Mouse (Mus musculus): ENCODE measurements around the gene 1700012B07Rik.

The 1700012B07Rik gene

DNA sequence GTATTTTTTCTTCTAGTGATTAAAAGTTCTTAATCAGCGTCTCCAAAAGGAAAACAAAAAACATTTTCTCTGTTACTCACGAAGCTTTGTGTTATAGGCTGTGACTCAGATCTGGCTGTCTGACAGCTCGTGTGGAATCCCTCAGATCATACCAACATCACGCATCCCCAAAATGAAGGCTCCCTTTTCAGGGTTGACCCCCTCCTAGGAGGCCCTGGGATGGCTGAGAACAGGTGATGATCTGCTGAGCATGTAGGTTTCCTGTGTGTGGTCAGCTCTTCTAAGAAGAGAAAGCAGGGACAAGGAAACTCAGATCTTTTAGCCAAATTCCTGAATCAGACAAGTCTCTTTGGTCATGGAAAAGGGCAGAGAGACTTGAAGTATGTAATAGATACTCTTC lies 82.6 kb downstream of the 1700012B07Rik start:
- no peak for DNase-seq

- DNase-seq: no peak
These were observed 89.9 kb downstream of the 1700012B07Rik start for GRCm38 (mm10) chr11:109737967-109738366.

Measured in right cerebral cortex, postnatal 4 days (tissue).